In the genomic region with DNA sequence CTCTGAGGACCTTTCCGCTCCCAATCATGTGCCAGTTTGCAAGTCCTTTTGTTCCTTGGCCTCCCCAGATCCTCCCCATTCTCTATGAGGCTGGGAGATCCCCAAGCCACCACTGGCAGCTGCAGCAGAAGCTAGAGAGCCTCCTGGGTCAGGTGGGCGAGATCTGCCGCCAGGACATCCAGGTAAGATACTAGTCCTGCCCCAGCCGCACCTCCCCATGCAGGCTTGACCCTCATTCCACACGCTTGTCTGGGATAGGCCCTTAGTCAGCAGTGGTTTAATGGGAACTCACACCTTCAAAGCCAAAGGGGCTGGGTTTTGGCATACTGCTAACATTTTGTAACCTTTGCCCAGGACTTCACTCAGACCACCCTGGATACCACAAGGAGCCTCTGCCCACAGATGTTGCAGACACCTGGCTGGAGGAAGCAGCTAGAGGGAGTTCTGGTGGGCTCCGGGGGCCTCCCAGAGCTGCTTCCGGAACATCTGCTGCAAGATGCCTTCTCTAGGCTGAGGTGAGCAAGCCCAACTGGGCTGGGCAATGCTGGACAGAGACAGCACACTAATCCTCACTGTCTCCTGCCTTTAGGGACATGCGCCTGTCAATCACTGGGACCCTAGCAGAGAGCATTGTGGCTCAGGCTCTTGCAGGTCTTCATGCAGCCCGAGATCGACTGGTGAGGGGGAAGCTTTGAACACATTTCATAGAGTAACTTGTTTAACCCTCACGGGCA, we compare ENCODE assay signal across 15 mouse cellular contexts. TPM values are rescaled to one million over a fixed set of nuclear protein-coding genes. Genes with fewer than 3 reads are reported as not detected.
"Had no signal": no experiment of that assay in that cellular context is flagged by ENCODE, and none has a peak within 500 bp of the region (broad histone marks: within the 10 kb centered on the region; RNA-seq: fewer than 3 reads in every experiment).

No protein-coding gene starts in this region.

- H3K27me3 ChIP-seq: midbrain, embryonic 15.5 days had no signal

- H3K9me3 ChIP-seq: midbrain, embryonic 15.5 days had no signal

- H3K27ac ChIP-seq: kidney, postnatal 0 days; limb, embryonic 13.5 days; liver, embryonic 14.5 days; stomach, postnatal 0 days had no signal

- DNase-seq: kidney, adult 9 months; kidney, postnatal 4 days; left cerebral cortex, postnatal 4 days; lung, adult 18-20 months; thymus, postnatal 4 days had no signal

RNA-seq across cellular contexts. Expression of a gene that starts 14.8 kb away (rescaled TPM):
- total RNA-seq: layer of hippocampus, postnatal 14 days; left cerebral cortex, postnatal 4 days; liver, adult 2 months; megakaryocyte-erythroid progenitor cell, adult 5-6 weeks; neutrophil, adult 5-6 weeks had no signal
- polyA plus RNA-seq: limb, embryonic 13.5 days; liver, adult 2 months; liver, embryonic 14.5 days; neural tube, embryonic 11.5 days had no signal

RNA-seq across cellular contexts. Expression of a gene that starts 15.4 kb away (rescaled TPM):
- total RNA-seq: liver, adult 2 months had no signal
